9 mouse cellular contexts compared by ENCODE assay signal in the genomic region with DNA sequence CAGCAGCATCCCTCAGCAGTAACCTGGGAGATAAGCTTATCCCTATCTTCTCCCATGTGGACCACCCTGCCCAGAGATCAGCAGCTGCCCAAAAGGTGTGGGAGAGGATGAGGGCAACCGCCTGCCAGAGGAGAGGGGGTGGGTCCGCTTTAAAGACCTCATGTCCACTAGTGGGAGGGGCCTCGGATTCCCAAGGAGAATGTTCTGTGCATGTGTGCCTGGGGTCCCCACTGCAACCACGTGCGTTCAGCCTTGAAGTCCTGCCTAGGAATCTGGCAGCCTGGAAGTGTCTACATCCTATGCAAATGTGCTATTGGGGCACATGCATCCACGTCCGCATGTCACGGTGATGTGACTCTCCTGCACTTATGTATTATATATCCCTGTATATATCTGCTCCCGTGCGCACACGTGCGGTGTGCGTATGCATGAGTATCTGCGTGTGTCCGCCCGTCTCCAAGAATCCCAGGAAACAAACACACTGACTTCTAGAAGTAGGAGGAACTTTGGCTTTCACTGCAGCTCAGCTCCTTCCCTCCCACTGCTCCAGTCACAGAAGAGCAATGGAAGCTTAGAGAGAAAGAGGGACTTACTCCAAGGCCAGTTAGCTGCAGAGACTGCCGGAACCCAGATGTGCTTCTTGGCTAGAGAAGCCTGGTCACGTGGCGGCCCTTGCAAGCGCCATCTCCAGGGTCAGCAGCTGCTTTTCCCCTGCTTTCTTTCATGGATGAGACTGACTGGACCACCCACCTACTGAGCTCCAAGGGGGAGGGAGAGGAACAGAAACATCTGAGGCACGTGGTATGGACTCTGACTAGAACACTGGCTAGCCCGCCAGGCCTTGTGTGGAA. TPM values are rescaled to one million over a fixed set of nuclear protein-coding genes. Genes with fewer than 3 reads are reported as not detected.
DNase-seq lines count a peak whose midpoint lies in the region; ATAC-seq lines count a peak whose summit lies in the region.
"Had no signal": no experiment of that assay in that cellular context is flagged by ENCODE, and none has a peak within 500 bp of the region (broad histone marks: within the 10 kb centered on the region; RNA-seq: fewer than 3 reads in every experiment).

No protein-coding gene starts in this region.

- H3K4me3 ChIP-seq in hindbrain, embryonic 14.5 days (replicated peaks; ENCODE audit: low read length): no peak overlapping the region
- H3K4me3 ChIP-seq in neural tube, embryonic 11.5 days (ENCODE audit: low read depth, low read length): no peak overlapping the region
- H3K4me3 ChIP-seq: erythroblast, embryonic 14.5 days had no signal

- intact Hi-C loops in left cerebral cortex, postnatal 36 days (cut with DNase I): no loop called here

- peak; percentile 83 for ATAC-seq in frontal cortex, adult (ENCODE audit: low TSS enrichment)
- peak; percentile 38; the same call in 1 of the 2 replicates for ATAC-seq in hindbrain, embryonic 14.5 days (ENCODE audit: low FRiP score)
- ATAC-seq in neural tube, embryonic 11.5 days (ENCODE audit: insufficient read depth, low FRiP score, low TSS enrichment): no peak

- WGBS in hindbrain, embryonic 14.5 days: 46% methylated on average over 22 of the region's 22 CpGs
- 63% methylated on average over 22 of the region's 22 CpGs for WGBS in neural tube, embryonic 11.5 days

- no peak overlapping the region for H3K4me2 ChIP-seq in hindbrain, embryonic 14.5 days (replicated peaks)
- H3K4me2 ChIP-seq in neural tube, embryonic 11.5 days (ENCODE audit: low read depth): no peak overlapping the region

- H3K9ac ChIP-seq in hindbrain, embryonic 14.5 days: no peak overlapping the region
- H3K9ac ChIP-seq in neural tube, embryonic 11.5 days (ENCODE audit: low read length): no peak overlapping the region

- H3K27me3 ChIP-seq in hindbrain, embryonic 14.5 days (ENCODE audit: control insufficient read depth, insufficient read depth, low read length): no peaks in the 10 kb centered on the region
- H3K27me3 ChIP-seq in neural tube, embryonic 11.5 days (ENCODE audit: control insufficient read depth, insufficient read depth, low read length): no peaks in the 10 kb centered on the region

- no peaks in the 10 kb centered on the region for H3K9me3 ChIP-seq in hindbrain, embryonic 14.5 days (ENCODE audit: control insufficient read depth, low read length)
- H3K9me3 ChIP-seq in neural tube, embryonic 11.5 days (ENCODE audit: control insufficient read depth, low read length): no peaks in the 10 kb centered on the region

- no peak for DNase-seq in frontal cortex, postnatal 14 days (ENCODE audit: low spot score in 2 of 2)
- peak; percentile 76 for DNase-seq in gastrocnemius, adult 18-20 months (ENCODE audit: low spot score)
- peak; percentile 62 for DNase-seq in hindbrain, embryonic 14.5 days (ENCODE audit: low spot score)
- peak; percentile 56 to 57 for DNase-seq in left cerebral cortex, postnatal 36 days (ENCODE audit: low spot score in 2 of 2)
- DNase-seq in neural tube, embryonic 11.5 days (ENCODE audit: low spot score): peak; percentile 71
- peak; percentile 56 to 74 for DNase-seq in urinary bladder, postnatal 36 days (ENCODE audit: low spot score in 2 of 2)
- DNase-seq in spleen, postnatal 4 days (ENCODE audit: low spot score in 2 of 2): no peak

- peaks cover 25% of the 10 kb centered on the region for H3K4me1 ChIP-seq in hindbrain, embryonic 14.5 days (replicated peaks; ENCODE audit: control insufficient read depth, insufficient read depth, low read length)
- peaks cover 20% of the 10 kb centered on the region for H3K4me1 ChIP-seq in neural tube, embryonic 11.5 days (ENCODE audit: control insufficient read depth, insufficient read depth, low read length)

- no peaks in the 10 kb centered on the region for H3K36me3 ChIP-seq in hindbrain, embryonic 14.5 days (replicated peaks; ENCODE audit: control insufficient read depth, insufficient read depth)
- H3K36me3 ChIP-seq in neural tube, embryonic 11.5 days (ENCODE audit: control insufficient read depth, insufficient read depth, low read length): no peaks in the 10 kb centered on the region

- no peak overlapping the region for H3K27ac ChIP-seq in hindbrain, embryonic 14.5 days
- H3K27ac ChIP-seq in neural tube, embryonic 11.5 days (ENCODE audit: low read depth, low read length): peak overlapping the region; percentile 39; the same call in 1 of the 2 replicates

RNA-seq across cellular contexts. Expression of a gene that starts 39.1 kb away (rescaled TPM):
- total RNA-seq in gastrocnemius, adult 18-20 months (2021): under 1 TPM; 0.41 to 0.88 TPM
- 24.9 and 30.1 TPM in 2 replicates for polyA plus RNA-seq in hindbrain, embryonic 14.5 days (2014; fragmentation: Nextera tagmentation; extraction: Ambion mirVana)
- 100 to 1,000 TPM; 769 to 808 TPM for total RNA-seq in left cerebral cortex, postnatal 36 days (2021)
- 11.2 and 11.7 TPM in 2 replicates for polyA plus RNA-seq in neural tube, embryonic 11.5 days (2014; fragmentation: Nextera tagmentation; extraction: Ambion mirVana)

Comparison
In these comparisons a context has a peak if more than half of its experiments do, and no peak if none do; other contexts are left out.
1. DNase-seq: peak in gastrocnemius, adult 18-20 months (single experiment), hindbrain, embryonic 14.5 days (single experiment), left cerebral cortex, postnatal 36 days (2 of 2), neural tube, embryonic 11.5 days (single experiment) and urinary bladder, postnatal 36 days (2 of 2); none in frontal cortex, postnatal 14 days (0 of 2) and spleen, postnatal 4 days (0 of 2).
2. RNA of a gene that starts 39.1 kb away (total RNA-seq): 769 to 808 TPM in left cerebral cortex, postnatal 36 days; 0.41 to 0.88 TPM in gastrocnemius, adult 18-20 months; every median in the first group is over 100 times any median in the second.